Mouse (Mus musculus) kidney, adult 8-10 months (tissue): Measurements from ENCODE around the gene Gm10272.
"Not testable (repeated sequence)": the region's sequence is repeated elsewhere in the genome, so short reads cannot be mapped to it uniquely, and the experiment has no call there.

Experiments used
- DNase-seq, 2 experiments: peaks; one replicate each; pipeline ENCODE4 v3.0.0; 2022

The Gm10272 gene

DNA sequence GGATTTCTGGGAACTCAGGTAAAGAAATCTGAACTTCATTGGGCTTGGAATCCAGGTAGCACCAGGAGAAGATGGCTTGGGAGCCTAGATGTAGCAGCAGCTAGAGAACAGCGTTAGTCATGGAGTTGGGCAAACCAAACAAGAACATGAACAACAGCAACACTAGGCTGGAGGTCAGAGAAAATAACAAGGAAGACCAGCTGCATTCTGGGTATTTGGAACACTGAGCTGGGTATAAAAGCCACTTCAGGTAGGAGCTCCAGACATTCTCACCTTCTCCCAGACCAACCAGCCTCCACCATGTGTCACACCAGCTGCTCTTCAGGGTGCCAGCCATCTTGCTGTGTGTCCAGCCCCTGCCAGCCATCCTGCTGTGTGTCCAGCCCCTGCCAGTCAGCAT lies at the start of gene Gm10272:
Gm10272 (plus strand) TSS at position 301 of the 400 bp plus-strand sequence.
- DNase-seq, result no peak

DNA sequence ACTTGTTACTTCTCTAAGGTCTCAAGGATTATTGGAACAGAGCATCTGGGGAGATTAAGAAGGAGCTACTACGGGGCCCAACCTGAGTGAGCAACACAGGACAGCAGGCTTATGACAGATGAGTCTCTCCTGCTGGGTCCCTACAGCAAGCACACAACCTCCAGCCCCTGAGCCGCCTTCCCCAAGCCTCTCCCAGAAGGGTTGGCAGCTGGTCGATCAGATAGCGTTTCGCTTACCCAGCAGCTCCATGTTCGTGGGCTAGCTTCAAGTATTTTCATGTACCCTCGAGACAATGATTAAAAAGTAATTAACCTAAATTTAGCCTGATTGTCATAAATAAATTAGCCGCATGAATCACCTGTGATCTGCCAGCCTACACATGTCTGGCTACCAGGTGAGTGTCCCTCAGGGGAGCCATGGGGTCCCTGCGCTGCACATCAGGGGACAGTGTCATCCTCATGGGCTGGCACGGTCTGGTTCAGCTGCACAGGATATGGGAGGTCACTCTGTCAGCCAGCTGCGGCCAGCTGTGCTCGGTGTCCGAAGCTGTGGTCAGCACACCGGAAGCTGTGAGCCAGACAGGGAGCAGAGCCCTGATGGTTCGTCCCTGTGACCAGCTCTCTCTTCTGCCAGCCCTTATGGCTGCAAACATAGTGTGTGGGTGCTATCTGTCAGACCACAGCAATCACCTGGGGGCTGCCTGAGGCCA lies 48.0 kb upstream of the Gm10272 start:
- DNase-seq, result peak; percentile 24 to 42

DNA sequence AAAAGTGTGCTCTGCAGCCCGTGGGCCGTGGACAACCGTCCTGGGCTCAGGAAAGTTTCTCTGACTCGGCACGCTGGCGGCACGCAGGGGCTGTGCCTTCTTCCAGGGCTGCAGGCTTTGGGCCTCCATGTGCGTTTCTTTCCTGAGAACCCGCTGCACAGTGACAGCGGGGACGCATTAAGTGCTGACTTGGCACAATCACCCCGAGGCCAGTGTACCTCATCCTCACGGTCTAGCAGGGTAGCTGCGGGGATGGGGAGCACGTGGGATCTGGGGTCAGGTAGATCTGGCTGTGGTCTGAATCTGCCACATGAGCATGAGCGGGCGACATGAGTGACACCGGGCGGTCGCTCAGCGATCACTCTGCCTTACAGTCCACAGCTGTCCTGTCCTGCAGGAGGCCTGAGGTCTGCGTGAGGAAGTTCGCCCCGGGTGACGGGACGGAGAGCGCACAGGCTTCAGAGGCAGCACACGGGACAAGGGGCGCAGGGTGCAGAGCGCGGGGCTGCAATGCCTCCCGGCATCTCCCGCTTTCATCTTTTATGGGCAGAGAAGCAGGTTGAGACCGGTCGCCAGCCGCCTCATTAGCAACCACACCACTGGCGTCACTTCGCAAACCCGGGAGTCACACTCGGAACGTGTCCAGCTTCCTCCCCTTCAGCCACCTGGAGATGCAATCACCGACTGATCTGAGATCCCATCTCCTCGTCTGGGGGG lies 42.3 kb upstream of the Gm10272 start:
- DNase-seq, result no peak

GRCm38 (mm10) chr10:77666342-77666741 lies 40.1 kb upstream of the Gm10272 start:
- DNase-seq, result no peak

- DNase-seq, result no peak
Measured at GRCm38 (mm10) chr10:77667402-77667801, 39.0 kb upstream of the Gm10272 start.

DNA sequence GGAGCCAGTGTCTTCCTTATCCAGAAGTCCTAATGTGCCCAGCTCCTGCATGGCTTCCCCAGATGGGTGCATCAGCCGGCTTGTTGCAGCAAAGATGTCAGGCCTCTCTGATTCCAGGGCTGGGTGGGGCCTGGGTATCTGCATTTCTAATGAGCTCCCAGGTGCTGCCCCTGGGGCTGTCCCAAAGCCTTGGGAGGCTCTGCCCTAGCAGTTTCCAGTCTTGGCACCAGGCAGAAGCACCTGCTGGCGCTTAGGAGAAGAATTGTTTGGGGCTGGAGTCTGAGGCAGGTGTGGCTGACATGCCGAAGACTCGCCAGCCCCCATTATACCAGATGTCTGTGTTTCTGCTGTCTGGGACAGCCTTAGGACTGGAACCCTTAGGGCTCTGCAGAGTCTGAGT lies 35.7 kb upstream of the Gm10272 start:
- DNase-seq, result no peak

GRCm38 (mm10) chr10:77671519-77671918 lies 34.9 kb upstream of the Gm10272 start:
- no peak for DNase-seq

GRCm38 (mm10) chr10:77673765-77674164 lies 32.7 kb upstream of the Gm10272 start:
- no peak for DNase-seq

GRCm38 (mm10) chr10:77677562-77677961 lies 28.9 kb upstream of the Gm10272 start:
- DNase-seq, result no peak

DNA sequence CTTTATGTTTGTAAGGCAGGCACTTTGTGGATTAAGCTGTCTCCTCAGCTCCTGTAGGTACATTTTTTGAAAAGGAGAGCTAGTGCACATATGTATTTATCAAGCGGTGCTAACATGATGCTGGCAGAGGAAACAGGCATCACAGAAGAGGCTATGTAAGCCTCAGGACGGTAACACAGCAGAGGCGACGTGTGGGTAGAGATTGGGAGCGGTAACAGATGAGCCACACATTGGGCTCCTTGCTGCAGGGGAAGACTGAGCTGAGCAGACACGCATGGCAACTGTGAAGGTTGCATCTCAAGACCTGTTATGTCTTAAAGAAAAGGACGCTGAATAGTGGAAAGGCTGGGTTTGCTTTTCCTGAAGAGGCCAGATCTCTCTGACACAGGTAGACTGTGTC lies 23.4 kb upstream of the Gm10272 start:
- DNase-seq, result no peak

GRCm38 (mm10) chr10:77684181-77684580 lies 22.2 kb upstream of the Gm10272 start:
- no peak for DNase-seq

- DNase-seq, result no peak
Measured at GRCm38 (mm10) chr10:77685895-77686664, 20.3 kb upstream of the Gm10272 start, which contains the start of gene Tspear. TSS of gene Tspear (plus strand) at chr10:77686569.

DNA sequence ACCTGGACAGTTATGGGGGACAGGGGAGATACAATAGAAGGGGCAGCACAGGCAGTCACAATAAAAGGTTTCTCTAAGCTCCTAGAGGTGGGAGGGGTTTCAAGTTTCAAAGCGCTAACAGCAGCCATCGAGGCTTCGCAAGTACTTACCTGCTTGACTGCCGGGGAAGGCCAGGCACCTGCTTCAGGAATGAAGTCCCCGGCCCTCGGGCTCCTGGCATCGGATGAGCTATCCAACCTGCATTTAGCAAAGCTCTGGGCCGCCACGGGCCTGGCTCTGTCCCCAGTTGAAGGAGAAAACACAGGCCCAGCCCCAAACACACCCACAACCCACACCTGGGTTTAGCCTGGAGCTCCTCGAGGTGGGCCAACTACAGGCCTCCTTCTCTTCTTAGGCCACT lies 19.4 kb upstream of the Gm10272 start:
- DNase-seq, result no peak

DNA sequence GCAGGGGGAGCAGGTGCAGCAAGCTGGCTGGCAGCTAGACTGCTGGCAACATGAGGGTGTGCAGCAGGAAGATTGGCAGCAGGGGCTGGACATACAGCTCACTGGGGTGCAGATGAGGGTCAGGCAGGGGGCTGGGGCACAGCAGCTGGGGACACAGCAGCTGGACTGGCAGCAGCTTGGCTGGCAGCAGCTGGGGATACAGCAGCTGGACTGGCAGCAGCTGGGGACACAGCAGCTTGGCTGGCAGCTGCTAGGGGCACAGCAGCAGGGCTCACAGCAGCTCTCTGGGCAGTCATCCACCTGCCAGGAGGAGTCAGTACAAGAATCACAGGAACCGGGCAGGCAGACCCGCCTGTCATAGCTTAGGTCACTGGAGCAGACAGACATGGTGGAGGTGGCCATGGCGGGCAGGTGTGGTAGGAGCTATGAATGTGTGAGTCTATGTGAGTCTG lies 16.0 kb upstream of the Gm10272 start, which contains the start of gene Gm19402:
Gm19402 (minus strand) TSS at position 402 of the 452 bp plus-strand sequence.
- DNase-seq, result not testable (repeated sequence)

- DNase-seq, result no peak
Measured at GRCm38 (mm10) chr10:77697133-77697532, 9.3 kb upstream of the Gm10272 start, which contains the start of gene Gm9508. TSS of gene Gm9508 (minus strand) at chr10:77697233.

- no peak for DNase-seq
Measured at GRCm38 (mm10) chr10:77709831-77710230, 3.4 kb downstream of the Gm10272 start.

DNA sequence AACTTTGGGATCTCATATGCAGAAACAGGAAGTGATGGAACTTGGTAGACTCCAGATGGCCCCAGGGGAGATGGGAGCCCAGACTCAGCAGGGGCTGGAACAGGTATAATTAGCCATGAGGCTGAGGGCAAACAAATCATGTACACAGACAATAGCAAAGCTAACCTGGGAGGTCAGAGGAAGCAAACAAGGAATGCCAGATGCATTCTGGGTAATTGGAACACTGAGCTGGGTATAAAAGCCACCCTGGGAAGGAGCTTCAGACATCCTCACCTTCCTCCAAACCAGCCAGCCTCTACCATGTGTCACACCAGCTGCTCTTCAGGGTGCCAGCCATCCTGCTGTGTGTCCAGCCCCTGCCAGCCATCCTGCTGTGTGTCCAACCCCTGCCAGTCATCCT lies 4.7 kb downstream of the Gm10272 start, which contains the start of gene Gm10024:
Gm10024 (plus strand) TSS at position 301 of the 400 bp plus-strand sequence.
- not testable (repeated sequence) for DNase-seq

GRCm38 (mm10) chr10:77713734-77714133 lies 7.3 kb downstream of the Gm10272 start:
- DNase-seq, result no peak

GRCm38 (mm10) chr10:77715507-77715906 lies 9.1 kb downstream of the Gm10272 start, which contains the start of gene Gm10142:
TSS of gene Gm10142 (plus strand) at chr10:77715807.
- no peak for DNase-seq

DNA sequence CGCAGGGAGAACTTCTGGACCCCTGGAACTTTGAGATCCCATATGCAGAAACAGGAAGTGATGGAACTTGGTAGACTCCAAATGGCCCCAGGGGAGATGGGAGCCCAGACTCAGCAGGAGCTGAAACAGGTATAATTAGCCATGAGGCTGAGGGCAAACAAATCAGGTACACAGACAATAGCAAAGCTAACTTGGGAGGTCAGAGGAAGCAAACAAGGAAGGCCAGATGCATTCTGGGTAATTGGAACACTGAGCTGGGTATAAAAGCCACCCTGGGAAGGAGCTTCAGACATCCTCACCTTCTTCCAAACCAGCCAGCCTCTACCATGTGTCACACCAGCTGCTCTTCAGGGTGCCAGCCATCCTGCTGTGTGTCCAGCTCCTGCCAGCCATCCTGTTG lies 13.9 kb downstream of the Gm10272 start, which contains the start of gene Krtap12-1:
Krtap12-1 (plus strand) TSS at position 301 of the 400 bp plus-strand sequence.
- DNase-seq, result not testable (repeated sequence)

DNA sequence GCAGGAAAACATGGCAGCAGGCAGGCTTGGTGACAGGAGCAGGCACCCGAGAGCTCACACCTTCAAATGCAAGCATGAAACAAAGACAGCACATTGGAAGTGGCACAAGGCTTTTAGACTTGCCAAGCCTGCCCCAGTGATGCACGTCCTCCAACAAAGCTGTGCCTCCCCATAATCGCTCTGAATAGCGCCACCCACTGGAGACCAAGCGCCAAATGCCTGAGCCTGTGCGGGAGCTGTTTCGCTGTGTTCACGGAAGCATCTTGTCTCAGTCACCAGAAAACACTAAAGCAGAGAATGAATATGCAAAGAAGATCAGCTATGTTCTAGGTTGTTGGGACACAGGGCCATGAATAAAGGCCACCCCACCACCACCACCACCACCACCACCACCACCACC lies 18.4 kb downstream of the Gm10272 start:
- no peak for DNase-seq

GRCm38 (mm10) chr10:77726186-77726585 lies 19.8 kb downstream of the Gm10272 start, which contains the start of gene Gm10100:
TSS of gene Gm10100 (plus strand) at chr10:77726486.
- no peak for DNase-seq

DNA sequence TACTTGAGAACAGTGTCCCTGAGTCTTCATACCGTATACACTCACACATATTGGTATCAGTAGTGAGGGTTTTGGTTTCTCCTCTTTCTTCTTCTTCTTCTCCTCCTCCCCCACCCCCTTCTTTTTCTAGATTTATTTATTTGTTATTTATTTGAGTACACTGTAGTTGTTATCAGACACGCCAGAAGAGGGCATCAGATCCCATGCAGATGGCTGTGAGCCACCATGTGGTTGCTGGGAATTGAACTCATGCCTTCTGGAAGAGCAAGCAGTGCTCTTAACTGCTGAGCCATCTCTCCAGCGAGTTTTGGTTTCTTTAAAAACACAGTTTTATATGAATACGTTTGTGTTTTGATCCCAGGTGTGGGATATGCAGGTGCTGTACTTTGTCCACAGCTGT lies 21.9 kb downstream of the Gm10272 start:
- peak in 1 of 2 experiments; percentile 8 for DNase-seq
